Mouse (Mus musculus) effector memory CD4-positive, alpha-beta T cell, adult 7 months (primary cell): ENCODE measurements around the gene Zfp239. TPM values are rescaled to one million over a fixed set of nuclear protein-coding genes. Genes with fewer than 3 reads are reported as not detected.

Experiments used
- polyA plus RNA-seq: library from polyadenylated mRNA; unstranded; fragments of 100-300 nt; shearing (Covaris generic); gene quantifications from one replicate; pipeline ENCODE4 v1.2.1, GENCODE M21; 2017

The Zfp239 gene
- 2.9 TPM for polyA plus RNA-seq

DNA sequence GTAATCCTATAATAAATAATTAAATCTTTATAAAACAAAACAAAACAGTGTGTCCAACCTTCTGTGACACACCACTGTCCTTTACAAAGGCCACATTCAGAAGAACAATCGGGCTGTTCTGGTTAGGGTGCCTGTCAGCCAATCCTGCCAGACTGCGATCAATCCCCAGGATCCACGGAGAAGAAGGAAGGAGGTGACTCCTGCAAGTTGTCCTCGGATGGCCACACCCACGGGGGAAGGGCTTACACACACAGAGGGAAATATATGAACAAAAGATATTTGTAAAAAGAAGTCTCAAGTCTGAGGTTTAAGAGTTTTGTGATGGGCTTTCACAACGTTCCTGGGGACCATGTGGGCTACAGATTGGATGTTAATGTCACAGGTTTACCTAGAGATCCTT is at the start of gene Zfp239:
TSS of gene Zfp239 (plus strand) at position 253 of the 400 bp plus-strand sequence.

DNA sequence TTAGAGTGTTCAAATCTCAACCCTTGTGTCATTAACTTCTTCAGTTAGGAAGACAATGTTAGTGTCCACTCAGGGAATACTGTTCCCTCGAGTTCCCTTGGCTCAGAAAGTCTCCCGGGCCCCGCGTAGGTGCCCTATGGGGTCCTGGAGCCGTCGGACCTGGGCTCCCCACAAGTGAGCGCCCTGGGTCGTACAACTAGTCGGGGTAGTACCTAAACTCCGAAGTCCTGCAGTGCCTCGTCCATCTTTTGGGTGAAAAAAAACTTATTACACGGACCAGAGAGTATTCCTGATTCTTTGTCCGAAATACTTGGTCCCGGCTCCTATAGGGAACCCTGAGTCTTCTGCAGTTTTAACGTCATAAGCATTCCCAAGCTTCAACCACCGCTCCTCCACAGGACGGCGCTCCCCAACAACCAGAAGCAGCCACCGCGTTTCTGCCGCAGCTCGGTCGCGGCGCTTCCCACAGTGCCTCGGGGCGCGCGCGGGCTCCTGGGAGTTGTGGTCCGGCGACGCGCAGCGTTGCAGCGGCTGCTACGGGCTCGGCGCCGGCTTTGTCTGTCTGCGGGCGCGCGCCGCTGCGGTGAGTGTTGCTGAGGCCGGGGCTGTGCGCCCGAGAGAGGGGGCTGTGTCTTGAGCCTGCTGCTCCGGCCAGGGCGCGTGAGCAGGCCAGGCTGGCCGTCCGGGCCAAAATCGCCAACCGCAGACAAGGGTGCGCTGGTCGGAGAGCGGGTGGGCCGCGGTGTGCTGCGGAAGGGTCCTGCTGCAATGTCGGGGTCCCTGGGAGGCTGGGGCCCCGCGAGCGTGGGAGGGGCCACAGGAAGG is 21.0 kb upstream of the Zfp239 start, which contains the start of gene Zfp637:
TSS of gene Zfp637 (plus strand) at position 495 of the 825 bp plus-strand sequence.

GRCm38 (mm10) chr6:117900126-117901080 is 38.5 kb downstream of the Zfp239 start, which contains the start of gene Hnrnpf:
Gene Hnrnpf (plus strand): TSS chr6:117900324.

Other genes with a start within 250 kb of the Zfp239 start
- 9.6 TPM for gene Zfp637, start 20.9 kb upstream of the Zfp239 start, polyA plus RNA-seq
- 1,280 TPM for gene Hnrnpf, start 38.2 kb downstream of the Zfp239 start, polyA plus RNA-seq
- gene Fxyd4, start 75.6 kb downstream of the Zfp239 start, polyA plus RNA-seq = 2.7 TPM
- gene Rasgef1a, start 149.3 kb downstream of the Zfp239 start, polyA plus RNA-seq = 0.90 TPM